Mouse (Mus musculus) adrenal gland, postnatal 14 days (tissue): ENCODE results near the gene Dcst1. TPM values are rescaled to one million over a fixed set of nuclear protein-coding genes. Genes with fewer than 3 reads are reported as not detected.

Source experiments
- DNase-seq: peaks from one replicate; pipeline ENCODE4 v3.0.0; 2021; ENCODE audit warnings: mixed read lengths
- long read RNA-seq, 2 experiments: library from polyadenylated mRNA; stranded (forward); transcript quantifications; one replicate each; pipeline ENCODE4 v2.0.0; 2021
- total RNA-seq: library from RNA; stranded (reverse); gene quantifications from 2 replicates; pipeline ENCODE4 v1.2.3, GENCODE M21; 2021

Gene Dcst1
- total RNA-seq: 0.30 and 0.71 TPM in 2 replicates
- long read RNA-seq, experiment 1, partial matches to known transcripts: 1 of 1 reads
- long read RNA-seq, experiment 1, other reads (novel, unspliced or antisense): 0 of 1 reads
- long read RNA-seq, experiment 2, partial matches to known transcripts: 0 of 1 reads
- long read RNA-seq, experiment 2, other reads (novel, unspliced or antisense): 1 of 1 reads

DNA sequence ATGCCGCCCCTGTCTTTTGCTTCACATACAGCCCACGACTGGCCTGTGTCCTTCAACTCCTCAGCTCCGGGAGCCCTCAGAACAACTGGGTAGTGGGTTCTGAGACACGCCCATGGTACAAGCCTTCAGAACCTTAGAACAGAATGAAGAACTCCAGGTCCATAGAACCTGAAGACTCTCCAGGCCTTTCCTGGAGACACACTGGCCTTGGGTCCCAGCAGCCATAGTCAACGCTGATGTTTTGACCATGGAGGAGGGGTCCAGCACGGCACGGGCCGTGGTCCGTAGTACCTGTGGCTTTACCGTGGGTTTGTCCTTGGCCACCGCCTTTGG, at the start of gene Dcst1:
Dcst1 (minus strand) TSS at position 101 of the 333 bp plus-strand sequence.
- DNase-seq: no peak

DNA sequence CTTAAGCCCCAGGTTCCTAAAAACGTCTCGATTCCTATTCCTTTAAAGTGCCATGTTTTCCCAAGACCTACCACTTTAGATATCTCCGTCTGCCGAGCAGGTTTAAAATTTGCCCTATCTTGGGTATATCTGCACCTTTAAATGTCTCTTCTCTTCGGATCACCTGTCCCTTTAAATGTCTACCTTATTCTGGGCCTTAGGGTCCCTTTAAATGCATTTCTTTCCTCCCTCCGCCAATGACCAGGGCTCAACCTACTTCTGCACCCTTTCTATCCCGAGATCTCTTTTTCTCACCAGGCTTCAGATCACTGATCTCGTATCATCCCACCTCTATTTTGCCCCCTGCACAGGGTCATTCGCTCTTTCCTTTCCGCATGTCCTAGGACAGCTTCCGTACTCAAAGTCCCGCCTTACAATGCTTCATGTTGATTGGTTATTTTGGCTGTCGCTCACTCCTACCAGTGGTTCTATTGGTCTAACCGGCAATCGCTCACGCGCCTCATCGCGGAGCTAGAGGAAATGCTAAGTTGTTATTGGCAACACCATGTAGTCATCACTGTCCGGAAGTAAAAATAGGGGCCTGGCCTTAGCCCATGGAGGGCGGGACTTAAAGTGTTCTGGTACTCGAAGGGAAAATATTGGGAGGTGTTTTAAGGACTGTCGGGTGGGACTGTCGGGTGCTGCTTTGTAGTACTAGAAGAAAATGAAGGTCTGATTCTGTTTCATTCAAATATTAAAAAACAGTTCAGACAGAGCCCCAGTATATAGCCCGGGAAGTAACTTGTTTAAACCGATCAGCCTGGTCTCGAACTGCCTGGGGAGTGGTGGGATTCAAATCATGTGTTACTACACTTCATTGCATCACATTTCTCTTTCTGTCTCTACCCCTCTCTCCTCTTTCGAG, 46.7 kb upstream of the Dcst1 start, which contains the start of gene Flad1:
Flad1 (minus strand) TSS at position 381 of the 904 bp plus-strand sequence.
- peak; percentile 96 for DNase-seq

DNA sequence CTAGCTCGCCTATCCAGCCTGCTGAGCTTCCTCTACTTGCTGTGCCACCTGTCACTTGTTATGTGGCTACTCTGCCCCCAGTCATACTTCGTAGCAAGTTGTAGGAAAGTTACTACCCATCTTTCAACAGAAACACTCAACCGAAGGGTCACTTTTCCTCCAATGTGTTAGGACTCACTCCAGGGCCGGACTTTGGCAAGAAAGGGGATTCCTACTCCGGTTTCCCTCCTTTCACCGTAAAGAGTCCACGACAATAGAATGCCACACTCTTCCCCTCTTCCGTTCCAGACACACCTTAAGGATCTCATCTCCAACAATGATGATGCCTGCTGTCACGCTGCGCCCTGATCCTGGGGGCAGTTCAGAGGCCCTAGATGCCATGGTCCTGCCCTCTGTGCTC, 45.8 kb upstream of the Dcst1 start:
- no peak for DNase-seq

DNA sequence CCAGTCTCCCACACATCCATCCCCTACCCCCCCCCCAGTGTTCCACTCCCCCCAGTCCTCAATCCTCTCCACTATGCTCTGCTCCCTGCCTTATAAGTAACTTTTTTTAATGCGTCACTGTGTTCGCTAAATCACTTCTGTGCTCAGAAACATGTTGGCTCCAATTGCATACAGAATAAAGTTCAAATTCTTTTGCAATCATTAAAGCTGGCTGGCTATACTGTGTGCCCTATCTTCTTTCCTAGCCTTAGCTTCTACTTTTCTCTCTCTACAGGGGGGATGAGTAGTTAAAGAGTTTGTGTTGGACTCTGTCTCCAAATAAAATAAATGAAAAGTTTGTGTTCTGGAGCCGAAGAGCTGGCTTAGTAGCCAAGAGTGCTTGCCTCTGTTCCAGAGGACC, 44.6 kb upstream of the Dcst1 start:
- no peak for DNase-seq

DNA sequence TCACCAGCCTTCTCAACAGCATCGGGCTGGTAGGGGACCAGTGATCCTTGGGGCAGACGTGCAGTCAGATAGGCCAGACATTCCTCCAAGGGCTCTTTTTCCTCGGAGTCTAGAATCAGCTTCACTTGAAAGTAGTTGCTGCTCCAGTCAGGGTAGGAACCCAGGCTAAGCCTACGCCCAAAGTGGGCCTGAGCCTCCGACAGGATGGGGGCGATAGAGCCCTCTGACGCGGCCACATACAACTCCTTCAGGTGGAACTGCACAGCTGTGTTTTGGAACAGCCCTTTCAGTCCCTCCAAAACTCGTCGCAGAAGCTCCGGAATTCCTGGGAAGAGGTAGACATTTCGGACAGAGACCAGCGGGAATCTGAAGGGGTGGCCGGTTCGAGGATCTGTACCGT, 43.4 kb upstream of the Dcst1 start:
- DNase-seq: no peak

DNA sequence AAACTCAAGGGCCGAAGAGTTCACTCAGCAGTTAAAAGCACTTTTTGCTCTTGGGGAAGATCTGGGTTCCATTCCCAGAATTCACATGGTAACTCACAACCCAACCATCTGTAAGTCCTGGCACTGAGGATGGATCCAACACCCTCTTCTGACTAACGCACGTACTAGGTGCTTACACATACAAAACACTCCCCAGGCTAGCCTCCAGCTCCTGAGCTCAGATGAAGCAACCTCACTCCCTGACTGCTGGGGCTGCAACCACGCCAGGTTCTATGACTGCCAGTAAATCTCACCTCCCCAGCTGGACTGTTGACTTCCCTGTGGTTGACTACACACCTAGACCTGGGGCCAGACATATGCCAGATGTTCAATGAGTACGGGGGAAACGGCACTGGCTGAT, 41.8 kb upstream of the Dcst1 start:
- no peak for DNase-seq

DNA sequence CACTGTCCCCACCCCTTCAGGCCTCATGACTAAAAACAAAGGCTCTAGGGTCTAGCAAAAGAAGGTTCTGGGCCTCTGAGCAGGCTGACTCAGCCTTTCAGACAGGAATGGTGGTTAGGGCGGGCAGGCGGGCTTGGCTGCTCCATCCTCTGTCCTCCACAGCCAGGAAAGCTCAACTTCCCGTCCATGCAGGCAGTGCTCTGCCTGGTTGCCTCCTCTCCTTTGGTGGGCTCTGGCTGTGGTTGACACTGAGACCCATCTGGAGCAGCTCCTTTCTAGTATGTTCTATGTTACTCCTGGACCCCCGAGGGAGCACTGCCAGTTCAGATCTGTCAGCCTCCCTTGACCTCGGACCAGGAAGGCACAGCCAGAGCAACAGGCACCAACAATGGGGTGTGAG, 37.6 kb upstream of the Dcst1 start, which contains the start of gene Lenep:
Lenep (minus strand) TSS at position 101 of the 400 bp plus-strand sequence.
- no peak for DNase-seq

DNA sequence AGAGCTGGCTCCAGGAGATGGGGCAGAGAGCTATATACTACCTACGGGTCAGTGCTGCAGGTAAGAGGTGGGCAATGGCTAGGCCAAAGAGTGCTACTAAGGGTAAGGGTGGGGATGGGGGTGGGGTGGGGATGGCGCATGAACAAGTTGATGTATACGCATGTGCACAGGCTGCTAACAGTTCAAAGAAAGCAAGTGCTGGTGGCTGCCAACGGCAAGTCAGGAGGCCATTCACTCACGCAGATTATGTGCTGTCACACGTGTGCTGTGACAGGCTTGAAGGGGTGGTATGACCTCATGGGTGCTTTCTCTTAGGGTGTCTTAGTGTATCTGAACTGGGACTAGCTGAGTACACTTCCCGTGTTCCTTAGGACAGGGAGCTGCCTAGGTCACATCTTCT, 36.3 kb upstream of the Dcst1 start:
- DNase-seq: no peak

DNA sequence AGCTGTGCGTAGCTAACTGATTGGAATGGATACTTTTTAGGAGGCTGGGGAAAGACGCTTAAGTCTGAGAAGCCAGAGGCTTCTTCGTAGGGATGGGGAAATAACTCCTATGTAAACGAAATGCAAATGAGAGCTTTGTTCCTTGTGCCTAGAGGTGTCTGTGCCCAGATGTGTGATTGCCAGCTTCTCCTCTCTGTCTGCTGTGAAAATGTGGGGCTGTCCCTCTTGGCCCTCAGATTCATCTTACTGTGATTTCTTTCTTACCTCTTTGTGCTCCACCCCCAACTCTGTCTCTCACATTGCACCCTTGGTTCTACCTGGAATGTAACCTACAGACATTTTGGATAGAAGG, 31.6 kb upstream of the Dcst1 start:
- DNase-seq: no peak

DNA sequence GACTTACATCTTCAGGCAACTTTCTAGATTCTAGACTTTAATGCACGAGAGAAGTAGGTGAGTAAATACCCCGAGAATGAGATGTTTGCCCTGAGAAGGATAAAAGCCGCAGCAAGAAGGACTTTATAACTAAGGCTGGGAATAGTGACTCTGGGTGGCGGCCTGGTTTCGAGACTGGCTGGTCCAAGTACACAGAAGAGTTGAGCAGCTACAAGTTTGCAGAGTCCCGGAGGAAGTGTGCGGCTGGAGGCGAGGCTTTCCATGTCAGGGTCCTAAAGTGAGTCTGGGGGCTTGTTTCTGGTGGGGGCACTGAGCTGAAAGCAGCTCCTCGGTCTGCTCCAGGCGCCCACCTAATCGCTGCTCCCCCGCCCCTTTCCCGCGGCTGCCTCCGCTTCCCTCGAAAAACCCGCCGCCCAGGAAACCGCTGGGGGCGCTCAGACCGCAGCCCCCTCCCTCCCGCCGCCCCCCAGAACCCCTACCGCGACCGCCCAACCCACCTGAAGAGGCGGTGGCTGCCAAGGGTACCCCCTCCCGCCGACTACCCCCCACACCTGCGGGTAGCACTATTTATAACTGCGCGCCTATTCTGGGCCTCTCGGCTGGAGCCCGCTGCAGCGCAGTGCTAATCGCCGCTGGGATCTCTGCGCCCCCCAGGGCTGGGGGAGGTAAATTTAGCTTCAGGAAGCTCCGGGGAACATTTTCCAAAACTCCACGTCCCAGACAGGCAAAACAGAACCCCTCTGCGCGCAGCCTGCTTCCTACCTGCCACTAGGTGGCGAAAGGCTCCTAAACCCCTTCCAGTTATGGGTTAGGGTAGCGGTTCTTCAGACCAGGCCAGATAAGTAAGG, 31.0 kb upstream of the Dcst1 start:
- peak; percentile 82 for DNase-seq

DNA sequence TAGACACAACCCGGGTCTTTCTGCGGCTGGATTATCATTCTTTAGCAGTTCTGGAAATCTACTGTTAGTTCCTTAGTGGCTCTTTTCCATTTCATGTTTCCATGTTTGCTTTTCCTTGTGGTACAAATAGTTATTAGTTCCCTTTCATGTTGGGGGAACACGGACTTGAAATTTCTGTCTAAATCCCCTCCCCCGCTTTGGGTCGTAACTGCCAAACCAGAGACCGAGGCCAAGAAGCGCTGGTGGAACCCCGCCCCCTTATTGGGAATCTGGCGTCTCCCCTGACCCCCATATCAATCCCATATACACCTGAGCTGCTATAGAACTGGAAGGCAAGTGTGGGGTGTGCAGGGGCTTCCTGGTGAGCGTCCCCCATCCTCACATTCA, 30.4 kb upstream of the Dcst1 start:
- no peak for DNase-seq

DNA sequence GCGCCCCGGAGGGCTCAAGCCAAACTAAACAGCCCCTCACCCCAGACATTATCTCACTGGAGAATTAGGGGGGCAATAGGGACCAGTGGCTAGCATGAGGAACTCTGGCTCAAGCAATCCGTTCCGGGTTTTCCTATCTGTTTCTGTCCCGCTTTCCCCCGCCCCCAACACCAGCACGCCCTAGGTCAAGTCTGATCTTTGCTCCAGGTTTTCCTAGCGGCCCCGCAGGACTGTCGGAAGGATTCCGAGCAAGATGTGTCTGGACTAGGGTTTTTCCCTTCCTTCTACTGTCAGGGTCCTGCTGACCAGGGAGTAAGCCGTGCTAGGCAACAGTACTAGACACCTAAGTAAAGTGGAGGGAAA, 29.8 kb upstream of the Dcst1 start:
- DNase-seq: peak; percentile 92

DNA sequence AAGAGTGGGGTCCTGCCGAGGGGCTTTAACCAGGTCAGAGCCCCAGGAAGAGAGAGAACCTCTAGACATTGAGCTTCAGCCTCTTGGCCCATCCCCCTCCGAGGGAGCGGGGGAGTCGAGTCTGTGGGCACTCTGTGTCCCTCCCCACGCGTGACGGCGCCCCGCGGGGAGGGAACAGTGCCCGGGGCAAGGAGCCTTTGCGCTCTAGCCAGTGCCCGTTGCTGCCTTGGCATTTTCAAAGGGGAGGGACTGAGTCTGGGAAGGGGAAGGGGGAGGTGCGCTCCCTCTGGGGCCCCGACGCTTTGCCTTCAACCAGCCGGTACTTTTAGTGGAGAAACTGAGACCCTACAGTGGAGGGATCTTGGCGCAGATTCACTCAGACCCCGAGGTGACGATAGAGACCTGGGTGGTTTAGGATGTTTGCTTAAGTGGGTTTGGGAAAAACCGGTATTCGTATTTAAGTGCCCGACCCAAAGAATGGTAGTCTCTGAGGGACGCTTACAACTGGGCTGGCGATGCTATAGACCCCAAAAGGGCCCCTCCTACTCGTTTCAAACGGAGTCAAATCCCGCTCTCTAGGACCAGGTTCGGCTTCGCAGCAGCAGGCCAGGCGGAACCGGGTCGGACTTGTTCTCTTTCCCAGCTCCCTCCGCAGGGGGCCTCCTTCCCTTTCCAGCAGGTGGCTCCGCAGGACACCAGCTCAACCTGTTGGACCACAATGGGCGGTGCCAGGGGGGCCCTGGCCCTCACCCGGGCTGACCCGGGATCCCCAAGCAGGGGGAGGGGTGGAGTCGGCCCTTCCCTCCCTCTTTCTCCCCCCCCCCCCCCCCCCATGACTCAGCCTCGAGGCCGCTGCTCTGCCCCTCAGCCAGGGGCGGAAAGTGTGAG, 29.2 kb upstream of the Dcst1 start, which contains the start of gene Zbtb7b:
Zbtb7b (minus strand) TSS at position 771 of the 888 bp plus-strand sequence.
- DNase-seq: peak; percentile 93

DNA sequence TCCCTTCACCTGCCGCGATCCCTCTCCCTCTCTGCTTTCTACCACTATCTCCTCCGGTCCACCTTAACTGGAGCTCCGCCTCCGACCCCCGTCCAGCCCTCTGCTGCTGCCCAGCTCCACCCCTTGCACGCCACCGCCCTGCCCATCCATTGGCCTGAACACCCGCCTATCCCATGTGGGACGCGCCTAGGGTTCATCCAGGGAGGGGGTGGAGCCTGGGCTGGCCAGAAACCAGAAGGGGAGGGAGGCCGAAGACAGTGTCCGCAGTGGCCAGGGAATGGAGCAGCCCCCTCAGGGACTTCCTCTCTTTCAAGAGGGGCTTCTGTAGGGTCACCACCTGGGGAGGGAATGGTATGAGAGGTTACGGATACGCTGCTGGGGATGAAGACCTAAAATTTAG, 28.6 kb upstream of the Dcst1 start:
- peak; percentile 100 for DNase-seq

DNA sequence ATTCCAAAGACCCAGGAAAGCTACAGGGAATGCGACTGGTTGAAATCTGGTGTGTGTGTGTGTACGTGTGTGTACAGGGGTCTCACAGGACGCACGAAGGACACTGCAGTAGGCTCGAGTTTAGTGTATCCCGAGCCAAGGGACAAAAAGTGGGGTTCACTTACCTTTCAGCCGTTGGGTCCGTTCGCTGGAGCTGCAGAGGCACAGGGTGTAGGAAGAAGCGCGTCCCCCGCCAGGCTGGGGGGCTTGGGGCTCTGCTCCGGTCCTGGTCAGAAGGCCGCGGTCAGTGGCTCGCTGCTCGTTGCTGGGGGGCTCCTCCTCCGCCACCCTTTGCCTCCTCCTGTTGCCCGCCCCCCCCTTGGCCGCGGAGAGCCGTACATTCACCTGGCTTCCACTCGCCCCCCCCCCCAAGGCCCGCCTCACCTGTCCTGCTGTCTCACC, 27.8 kb upstream of the Dcst1 start:
- DNase-seq: peak; percentile 65

DNA sequence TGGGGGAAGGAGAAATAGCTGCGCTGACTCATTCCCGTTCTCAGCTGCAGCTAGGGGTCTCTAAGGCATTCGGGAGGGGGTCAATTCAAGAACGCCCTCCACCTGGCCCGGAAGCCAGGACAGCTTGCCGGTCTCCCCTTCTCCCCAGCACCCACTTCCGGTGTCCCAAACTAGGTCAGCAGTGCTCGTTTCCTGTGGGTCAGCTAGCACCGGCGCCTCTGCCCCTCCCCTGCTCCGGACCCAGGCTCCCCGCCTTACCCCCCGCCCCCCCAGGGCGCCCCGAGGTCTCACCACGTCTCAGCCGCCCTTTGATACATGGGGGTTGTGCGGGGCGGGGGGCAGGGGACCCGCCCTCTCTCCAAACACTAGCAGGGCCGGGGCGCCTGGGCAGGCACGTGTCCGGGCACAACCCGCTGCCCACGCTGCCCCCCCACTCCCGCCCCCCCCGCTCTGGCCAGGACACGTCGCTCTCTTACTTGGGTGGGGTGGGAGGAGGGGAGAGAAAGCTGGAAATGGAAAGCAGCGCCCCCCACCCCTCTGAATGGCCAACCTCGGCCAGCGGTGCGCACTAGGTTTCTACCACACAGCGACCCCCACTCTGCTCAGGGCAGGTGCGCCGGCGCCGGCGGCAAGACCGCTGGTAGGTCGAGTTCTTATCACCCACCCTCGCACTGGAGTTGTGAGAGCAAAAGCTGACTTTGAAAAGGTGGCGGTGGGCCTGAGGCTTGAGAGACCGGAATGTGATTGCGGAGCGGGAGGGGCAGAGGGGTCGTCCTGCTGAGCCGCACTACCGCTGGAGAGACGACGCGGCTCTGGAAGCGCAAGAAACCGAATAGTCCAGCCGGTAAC, 26.8 kb upstream of the Dcst1 start:
- peak; percentile 90 for DNase-seq

DNA sequence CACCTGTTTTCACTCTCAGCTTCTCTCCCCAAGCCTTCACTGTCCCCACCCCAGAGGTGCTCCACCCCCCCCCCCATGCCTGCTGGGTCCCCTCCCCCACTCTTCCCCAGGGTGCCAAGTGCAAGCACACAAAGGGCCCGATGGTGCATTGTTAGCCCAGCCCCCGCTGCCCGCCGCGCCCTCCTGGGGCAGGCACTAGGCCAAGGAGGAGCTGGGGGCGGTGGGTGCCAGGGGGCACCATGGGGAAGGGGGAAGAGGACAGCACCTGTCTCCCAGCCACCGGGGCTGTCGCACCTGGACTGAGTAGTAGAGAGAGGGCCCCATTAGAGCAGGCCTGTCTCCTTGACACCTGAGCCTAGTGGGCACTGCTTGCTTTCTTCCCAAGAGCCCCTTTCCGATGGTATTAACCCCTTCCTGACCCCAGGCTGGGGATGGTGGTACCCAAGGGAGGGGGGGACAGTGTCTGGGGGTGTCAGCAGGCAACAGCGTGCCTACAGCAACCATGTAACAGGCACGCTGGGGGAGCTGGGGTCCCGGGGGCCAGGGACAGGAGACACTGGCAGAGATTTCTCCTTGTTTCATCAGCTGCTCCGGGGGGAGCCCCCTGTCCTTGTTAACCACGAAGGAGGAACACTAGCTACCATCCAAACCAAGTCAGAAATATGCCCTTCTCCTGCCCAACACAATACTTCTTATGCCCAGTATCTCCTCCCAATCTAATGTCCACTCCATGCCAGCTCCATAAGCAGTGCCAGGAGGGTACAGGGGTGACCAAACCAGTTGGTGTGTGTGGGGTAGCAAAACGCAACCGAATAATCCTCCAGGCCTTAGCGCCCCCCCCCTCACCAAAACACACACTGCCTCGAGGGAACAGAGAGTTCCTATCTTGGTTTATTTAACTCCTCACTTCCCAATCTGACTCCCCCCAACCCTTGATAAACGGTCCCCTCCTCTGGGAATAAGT, 25.9 kb upstream of the Dcst1 start:
- DNase-seq: peak; percentile 69

DNA sequence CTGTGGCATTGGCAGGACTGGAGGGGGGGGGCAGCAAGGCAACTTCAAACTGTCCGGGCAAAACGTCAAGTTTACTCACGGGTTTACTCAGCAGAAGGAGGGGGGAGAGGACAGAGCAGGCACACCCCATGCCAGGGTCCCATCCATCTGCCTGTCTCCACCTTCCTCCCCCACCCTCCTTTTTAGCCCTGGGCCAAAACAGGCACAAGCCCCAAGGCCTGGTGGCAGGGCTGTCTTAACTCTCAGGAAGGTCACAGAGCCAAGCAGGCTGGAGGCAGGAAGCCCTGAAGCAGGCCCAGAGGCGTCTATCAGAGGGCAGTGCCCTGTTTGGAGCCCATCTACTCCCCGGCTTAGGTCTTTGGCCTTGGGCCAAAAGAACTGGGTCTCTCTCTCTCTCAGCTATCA, 25.1 kb upstream of the Dcst1 start:
- peak; percentile 86 for DNase-seq

DNA sequence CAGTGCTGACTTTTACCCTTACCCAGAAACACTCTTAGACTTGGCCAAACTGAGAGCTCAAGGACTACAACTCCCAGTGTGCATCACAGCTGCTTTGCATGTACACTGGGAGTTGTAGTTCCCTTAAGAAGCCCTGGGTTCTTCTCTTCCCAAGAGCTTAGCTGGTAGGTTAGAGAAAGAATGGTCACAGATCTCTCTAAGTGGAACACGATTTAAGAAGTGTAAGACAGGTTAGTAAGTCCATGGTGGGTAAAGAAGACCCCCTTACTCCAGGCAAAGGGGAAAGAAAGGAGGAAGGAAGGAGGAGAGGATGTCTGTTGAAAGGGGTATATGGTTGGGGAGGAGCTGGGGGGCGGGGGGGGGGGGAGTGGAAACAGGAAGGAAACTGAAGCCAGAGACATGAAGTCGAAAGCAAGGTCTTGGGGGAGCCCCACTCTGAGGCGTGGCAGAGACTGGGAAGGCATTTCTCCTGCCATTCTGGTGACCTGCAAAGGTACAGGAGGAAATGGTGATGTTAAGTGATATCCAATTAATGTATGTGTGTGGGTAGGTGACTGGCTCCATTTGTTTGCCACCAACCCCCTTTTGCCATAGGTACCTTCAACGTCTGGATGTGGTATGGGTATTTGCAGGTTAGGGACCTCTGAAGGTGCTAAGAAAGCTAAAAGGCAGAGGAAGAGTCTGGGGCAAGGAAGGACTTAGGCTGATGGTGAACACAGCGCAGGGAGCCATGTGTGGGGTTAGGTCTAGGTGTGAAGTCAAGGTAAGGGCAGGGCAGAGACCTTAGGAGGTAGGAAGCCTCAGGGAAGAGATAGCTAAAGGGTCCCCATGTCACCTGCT, 24.1 kb upstream of the Dcst1 start:
- DNase-seq: no peak
